Mouse (Mus musculus) cortical plate, adult 2 months (tissue): ENCODE measurements around the gene Hacl1.

ENCODE experiments used
- CTCF ChIP-seq: fragments of 200-500 bp; IDR thresholded peaks from 2 replicates; pipeline ENCODE4 v1.5.1; 2011; ENCODE audit warnings: mild to moderate bottlenecking, control low read depth, low read length; ENCODE audit not compliant: insufficient read depth; ENCODE audit errors: extremely low read depth
- POLR2A ChIP-seq: fragments of 200-500 bp; IDR thresholded peaks from 2 replicates; pipeline ENCODE4 v1.6.1; 2011; ENCODE audit warnings: mild to moderate bottlenecking, low read length, control low read depth; ENCODE audit not compliant: insufficient read depth; ENCODE audit errors: extremely low read depth

GRCm38 (mm10) chr14:31656857-31657645 lies 16.0 kb upstream of the Hacl1 start:
- TF ChIP-seq POLR2A: no peak
- peak; percentile 91 for TF ChIP-seq CTCF
